Mouse (Mus musculus): ENCODE results near the gene Cwh43. TPM values are rescaled to one million over a fixed set of nuclear protein-coding genes. Genes with fewer than 3 reads are reported as not detected.

Gene Cwh43
- total RNA-seq (2015; ENCODE audit: low replicate concordance) (not detected in 2 replicates), total RNA-seq (2017; ENCODE audit: low replicate concordance) (not detected in 2 replicates)

DNA sequence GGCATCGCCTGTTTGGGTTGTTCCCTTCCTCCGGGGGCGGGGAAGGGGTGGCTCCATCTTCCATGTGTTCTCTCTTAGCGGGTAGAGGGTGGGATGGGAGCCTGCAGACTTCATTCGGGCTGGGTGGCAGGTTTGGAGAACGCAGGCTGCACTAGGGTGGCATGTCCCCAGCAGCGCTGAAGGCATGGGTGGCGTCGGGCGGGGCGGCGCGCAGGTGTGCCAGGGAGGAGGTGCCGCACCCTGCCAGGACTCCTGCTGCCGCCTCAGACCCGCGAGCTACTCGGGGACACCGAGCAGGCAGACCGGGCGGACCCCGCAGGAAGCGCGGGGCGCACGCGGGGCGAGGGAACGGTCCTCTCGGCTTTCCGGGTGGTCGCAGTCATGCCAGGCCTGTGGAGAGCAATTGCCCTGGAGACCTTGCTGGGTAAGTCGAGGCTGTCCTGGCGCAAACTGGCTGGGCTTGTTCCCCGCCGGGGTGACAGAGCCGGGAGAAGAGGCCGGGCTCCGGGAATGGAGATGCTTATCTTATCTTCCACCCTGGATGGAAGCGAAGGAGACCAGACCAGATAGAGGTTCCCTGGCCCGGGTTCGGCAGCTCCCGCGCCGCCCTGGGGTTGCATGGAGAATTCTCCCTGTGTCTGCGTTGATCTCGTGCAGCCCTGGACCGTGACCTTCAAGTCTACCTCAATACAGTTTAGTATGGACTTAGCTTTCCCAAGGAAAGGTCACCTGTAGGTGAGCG is at the start of gene Cwh43:
Gene Cwh43, plus strand, starts transcription at position 95 of the 742 bp plus-strand sequence.
- no peak for ATAC-seq (replicated peaks; ENCODE audit: low FRiP score, poor library complexity, severe bottlenecking)

DNA sequence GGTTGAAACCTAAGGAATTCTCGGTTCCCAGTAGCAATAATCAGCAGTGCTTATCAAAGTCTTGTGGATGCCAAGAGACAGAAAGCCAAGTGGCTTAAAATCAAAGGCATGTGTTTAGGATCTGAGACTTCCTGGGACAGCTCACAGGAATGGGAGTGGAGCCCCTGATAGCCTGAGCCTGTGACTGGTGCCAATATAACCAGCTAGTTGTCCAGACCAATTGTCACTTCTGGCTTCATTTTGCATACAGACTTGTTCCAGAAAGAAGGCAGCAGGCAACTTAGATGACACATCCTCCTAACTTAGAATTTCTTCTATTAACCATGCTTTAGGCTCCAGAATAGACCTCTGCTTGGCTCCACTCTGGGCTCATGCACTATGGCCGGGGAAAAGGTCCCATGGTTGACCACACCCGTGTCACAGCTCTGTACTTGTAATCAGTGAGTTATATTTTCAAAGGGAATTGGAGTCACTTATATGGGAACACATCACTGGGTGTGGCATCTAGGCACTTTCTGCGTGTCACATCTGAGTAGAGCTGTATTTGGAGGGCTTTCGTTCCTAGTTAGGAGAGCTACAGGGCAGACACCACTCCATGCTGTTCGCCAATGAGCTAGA is 46.6 kb upstream of the Cwh43 start:
- ATAC-seq (replicated peaks; ENCODE audit: low FRiP score, poor library complexity, severe bottlenecking), result no peak

DNA sequence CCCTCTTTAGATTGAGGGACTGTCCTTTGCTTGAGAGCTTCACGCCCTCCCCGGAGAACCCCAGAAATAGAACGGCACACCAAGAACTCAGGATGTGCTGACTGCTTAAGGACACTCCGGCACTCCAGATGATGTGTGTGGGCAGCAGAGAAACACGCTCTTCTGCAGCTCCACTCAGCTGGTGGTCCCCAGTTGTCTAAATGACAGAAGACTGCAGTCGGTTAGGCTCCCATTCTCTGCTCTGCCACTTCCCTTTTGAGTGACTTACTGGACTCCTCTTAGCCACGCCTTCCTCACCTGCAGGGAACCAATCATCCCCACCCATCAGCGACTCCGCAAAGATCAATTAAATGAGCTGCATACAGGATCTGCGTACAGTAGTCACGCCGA is 46.1 kb upstream of the Cwh43 start:
- ATAC-seq (replicated peaks; ENCODE audit: low FRiP score, poor library complexity, severe bottlenecking), result no peak

DNA sequence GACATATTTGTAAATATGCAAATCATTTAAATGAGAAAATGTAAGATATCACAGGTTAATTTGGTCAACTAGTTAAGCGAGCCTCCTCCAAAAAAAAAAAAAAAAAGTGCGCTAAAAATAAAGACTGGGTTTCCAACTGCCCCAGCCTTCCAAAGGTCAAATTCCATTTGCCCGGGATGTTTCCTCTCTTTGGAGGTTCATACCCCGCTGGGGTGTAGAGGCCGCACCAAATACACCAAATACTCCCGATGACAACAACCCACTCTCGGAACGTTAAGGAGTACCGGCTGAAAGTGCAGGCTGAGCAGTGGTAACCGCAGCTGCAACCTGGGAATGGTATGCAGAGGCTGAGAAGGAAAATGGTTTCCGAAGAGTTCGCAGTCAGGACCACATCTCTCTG is 45.6 kb upstream of the Cwh43 start:
- no peak for ATAC-seq (replicated peaks; ENCODE audit: low FRiP score, poor library complexity, severe bottlenecking)

DNA sequence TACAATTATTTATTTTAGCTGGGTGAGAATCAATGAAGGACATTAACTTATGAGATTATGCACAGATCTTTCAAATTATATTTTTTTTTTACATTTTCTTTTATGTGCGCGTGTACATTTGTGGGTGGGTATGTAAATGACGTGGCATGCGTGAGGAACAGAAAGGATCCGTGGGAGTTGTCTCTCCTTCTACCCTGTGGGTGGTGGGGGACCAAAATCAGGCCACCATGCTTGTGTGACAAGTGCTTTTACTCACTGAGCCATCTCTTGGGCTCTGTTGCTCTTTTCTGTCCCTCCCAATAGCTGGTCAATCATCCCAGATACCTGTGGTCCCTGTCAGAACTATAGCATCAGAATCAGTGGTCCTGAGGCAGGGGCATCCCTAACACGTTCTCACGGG is 43.5 kb upstream of the Cwh43 start:
- no peak for ATAC-seq (replicated peaks; ENCODE audit: low FRiP score, poor library complexity, severe bottlenecking)

DNA sequence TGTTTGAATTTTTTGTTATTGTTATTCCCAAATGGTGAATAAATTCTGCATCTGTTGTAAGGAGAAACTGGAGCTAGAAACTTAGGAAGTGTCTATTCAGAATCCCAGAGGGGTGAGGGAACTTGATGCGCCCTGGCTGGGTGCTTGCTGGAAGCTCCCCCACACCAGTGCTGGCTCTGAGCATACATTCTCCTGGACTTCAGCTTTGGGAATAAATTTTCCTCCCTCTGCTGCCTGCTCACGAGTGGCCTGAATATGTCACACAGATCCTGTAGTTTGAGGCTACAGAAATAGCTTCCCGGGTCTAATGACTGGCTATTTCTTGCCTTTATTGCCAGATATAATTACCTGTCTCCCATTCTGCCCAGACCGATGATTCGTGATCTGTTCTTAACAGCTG is 43.1 kb upstream of the Cwh43 start:
- no peak for ATAC-seq (replicated peaks; ENCODE audit: low FRiP score, poor library complexity, severe bottlenecking)

DNA sequence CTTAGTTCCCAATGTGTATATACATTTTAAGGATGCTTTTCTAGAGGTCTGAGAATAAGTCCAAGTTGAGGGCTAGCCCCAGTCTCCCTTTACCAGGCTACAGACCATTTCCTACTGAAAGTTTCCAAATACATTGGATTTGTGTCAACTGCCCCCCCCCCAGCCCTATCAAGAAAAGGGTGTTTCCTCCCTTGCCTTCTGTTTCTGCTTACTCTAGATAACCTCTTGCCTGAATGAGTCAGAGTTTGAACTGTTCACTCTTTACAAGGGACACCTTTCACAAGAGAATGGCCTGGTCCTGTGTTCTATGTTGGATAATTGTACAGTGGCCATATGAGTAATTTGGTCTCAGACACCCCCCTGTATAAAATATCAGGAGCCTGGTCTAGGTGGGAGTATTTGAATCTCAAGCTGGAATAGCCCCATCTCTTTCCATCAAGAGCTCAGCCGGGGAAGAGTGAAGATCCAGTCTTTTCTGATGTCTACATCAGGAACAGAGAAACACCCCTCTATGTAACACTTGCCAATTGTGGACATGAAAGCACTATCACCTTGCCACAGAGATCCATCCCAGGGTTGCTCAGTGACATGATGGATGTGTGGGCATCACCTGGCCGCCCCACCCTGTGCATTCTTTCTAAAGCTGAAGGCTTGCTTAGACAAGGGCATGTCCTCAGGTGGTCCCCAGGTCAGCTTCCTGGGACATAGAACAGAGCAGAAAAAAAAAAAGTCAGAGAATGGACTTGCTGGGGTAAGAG is 41.6 kb upstream of the Cwh43 start:
- ATAC-seq (replicated peaks; ENCODE audit: low FRiP score, poor library complexity, severe bottlenecking), result peak; percentile 90

DNA sequence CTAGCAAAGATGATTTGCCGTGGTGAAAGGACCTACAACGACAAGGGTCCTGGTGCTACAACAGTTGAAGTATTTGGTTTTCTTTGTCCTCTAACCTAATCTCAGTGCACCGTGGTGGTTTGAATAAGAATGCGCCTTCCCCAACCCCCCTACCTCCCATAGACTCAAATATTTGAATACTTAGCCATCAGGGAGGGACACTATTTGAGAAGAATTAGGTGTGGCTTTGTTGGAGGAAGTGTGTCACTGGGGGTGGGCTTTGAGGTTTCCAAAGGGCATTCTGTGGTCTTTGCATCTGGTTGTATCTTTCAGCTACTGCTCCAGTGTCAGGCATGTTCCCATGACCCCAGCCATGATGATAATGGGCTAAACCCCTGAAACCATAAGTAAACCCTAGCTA is 38.0 kb upstream of the Cwh43 start:
- ATAC-seq (replicated peaks; ENCODE audit: low FRiP score, poor library complexity, severe bottlenecking), result no peak

DNA sequence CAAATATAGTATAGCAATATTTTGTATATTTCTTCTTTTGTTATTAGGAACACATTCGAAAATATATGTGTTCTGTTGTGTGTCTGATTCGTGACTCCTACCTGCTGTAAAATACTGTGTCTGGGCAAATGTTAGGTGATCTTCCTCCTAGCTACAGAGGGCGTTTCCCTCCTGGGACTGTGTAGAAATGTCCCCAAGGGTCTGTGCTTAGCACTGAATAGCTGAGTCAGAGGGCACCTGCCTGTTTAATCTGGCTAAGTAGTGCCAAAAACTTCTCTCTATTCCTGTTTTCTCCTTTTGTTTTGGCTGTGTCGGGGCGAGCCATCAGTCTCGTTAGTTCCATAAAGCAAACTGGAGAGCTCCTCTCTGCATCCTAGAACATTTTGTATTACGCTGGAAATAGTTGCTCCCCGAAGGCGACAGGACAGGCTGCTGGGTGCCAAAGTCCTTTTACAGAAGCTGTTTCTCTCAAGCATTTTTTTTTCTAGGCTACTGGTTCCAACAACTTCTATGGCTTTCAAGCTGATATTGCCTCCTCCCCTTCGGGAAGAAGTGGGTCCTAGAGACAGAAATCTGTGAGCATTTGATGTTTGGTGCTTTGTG is 36.9 kb upstream of the Cwh43 start:
- ATAC-seq (replicated peaks; ENCODE audit: low FRiP score, poor library complexity, severe bottlenecking), result no peak

DNA sequence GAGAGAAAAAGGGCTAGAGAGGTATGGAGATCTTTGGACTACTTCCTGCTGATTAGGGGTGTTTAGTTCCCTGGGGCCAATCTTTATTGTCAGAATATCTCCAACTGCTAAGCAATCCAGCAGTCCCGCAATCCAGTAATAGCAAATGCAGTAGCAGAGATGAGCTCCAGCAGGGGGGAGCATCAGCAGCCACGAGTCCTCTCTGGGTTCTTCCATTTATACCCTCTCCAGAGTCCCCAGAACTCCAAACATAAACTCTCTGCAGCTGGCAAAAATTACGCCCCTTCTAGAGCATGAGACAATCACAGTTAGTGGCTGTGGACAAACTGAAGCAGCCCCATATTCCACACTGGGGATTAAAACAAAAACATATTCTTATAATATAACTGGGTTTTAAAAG is 36.1 kb upstream of the Cwh43 start:
- ATAC-seq (replicated peaks; ENCODE audit: low FRiP score, poor library complexity, severe bottlenecking), result no peak

DNA sequence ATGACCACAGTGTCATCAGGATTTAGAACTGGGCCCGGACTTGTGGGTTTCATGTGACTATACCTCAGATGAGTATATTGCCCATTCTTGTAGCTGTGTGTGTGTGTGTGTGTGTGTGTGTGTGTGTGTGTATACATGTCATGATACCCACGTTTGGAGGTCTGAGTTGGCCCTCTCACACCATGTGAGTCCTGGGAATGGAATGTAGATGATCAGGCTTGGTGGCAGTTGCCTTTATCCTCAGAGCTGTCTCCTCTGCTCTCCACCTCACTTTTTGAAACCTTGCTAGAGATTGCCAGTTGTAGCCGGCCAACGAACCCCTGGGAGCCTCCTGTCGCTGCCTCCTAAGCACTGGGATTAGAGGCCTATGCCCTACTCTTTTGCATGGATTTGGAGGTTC is 33.3 kb upstream of the Cwh43 start:
- no peak for ATAC-seq (replicated peaks; ENCODE audit: low FRiP score, poor library complexity, severe bottlenecking)

DNA sequence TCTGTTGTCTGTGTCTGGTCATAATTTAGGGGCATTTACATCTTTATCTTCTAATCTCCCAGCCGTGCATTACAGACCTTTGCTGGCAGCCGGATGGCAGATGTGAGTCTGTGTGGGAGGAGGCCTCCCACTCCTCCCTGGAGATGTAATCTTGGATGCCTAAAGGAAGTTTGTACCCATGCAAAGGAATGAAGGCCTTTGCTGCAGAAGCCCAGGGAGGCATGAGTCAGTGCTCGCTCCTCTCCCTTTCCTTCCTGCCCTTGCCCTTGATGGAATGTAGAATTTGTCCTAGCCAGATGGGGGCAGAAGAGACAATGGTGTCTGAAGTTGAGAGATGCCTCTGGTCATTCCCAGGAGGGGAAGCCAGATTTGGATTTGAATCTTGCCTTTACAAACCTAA is 32.7 kb upstream of the Cwh43 start:
- no peak for ATAC-seq (replicated peaks; ENCODE audit: low FRiP score, poor library complexity, severe bottlenecking)

DNA sequence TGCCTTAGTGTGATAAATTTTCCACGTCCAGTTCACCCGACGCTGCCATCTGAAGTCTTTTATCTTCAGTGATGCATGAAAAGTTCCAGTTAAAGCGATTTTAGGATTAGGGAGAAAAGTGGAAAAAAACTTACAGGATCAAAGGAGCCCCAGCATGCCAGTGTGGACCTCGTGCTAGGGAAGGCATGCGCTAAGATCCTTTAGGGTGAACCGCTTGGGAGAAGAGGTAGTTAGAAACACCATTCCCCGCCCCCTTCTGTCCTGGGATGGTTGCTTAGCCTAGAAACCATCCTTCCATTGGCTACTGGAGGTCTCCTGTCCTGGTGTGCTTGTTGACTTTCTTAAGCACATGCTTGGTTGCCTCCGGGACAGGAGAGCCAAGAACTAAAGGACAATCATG is 29.8 kb upstream of the Cwh43 start:
- no peak for ATAC-seq (replicated peaks; ENCODE audit: low FRiP score, poor library complexity, severe bottlenecking)

DNA sequence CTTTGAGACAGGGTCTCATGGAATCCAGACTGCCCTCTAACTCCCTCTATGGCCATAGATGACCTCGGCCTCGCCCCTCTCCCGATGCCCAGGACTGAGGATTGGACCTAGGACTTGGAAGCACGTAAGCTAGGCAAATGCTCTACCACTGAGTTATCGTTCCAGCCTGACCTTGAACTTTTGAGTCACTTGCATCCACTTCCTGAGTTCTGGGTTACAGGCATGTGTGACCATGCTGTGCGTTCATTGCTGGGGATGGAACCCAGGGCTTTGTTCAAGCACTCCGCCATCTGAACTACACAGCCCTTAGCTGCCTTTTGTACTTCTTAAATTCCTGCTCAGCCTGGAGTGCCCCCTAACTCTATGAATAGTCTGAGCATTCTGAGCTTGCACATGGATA is 29.4 kb upstream of the Cwh43 start:
- no peak for ATAC-seq (replicated peaks; ENCODE audit: low FRiP score, poor library complexity, severe bottlenecking)

DNA sequence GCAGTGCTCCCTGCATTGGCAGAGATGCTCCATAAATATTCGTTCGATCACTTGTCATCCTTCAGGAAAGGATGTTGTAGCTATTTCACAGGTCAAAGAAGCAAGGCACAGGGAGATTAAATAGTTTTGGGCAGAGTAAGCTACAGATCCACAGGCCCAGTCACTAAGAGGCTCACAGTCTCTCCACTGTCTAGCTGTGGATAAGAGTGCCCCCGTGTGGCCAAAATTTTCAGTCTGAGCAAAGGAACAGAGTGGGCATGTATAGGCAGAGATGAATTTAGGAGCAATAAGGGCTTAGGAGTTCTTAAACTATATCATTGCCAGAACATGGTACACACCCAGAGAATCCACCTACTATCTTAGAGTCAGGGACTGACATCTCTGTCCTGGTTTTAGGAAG is 26.0 kb upstream of the Cwh43 start:
- ATAC-seq (replicated peaks; ENCODE audit: low FRiP score, poor library complexity, severe bottlenecking), result peak; percentile 79

DNA sequence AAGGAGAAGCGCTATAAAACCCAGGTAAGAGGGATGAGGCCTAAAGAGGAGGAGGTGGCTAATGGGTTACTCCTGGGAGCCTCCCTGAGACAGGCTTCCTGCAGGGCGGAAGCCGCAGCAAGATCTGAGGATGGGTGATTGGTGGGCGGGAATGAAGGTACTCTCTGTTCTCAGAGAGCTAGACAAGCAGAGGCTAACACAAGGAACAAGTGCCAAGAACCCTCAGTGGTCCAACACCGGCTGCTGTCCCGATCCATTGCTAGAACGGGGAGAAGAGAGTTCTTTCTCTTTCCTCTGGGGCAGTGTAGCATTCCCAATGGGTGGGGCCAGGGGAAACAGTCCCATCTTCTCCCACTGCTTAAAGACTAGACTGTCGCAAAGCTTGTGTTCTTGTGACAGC is 25.0 kb upstream of the Cwh43 start:
- no peak for ATAC-seq (replicated peaks; ENCODE audit: low FRiP score, poor library complexity, severe bottlenecking)

DNA sequence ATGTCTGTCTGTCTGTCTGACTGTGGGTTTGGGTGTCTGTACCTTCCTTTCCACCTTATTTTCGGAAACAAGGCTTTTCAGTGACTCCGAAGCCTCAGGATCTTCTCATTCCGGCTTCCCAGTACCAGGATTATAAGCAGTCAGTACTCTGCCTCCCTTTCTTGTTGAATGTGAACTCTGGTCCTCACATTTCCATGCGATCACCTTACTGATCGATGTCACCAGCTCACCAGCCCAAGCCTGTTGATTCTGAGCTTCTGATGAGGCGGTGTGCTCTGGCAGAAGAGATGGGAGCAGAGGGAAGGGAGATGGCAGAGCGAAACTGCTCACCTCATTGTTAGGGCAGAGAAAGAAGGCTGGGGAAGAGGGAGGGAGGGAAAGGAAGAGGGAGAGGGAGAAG is 24.4 kb upstream of the Cwh43 start:
- no peak for ATAC-seq (replicated peaks; ENCODE audit: low FRiP score, poor library complexity, severe bottlenecking)

DNA sequence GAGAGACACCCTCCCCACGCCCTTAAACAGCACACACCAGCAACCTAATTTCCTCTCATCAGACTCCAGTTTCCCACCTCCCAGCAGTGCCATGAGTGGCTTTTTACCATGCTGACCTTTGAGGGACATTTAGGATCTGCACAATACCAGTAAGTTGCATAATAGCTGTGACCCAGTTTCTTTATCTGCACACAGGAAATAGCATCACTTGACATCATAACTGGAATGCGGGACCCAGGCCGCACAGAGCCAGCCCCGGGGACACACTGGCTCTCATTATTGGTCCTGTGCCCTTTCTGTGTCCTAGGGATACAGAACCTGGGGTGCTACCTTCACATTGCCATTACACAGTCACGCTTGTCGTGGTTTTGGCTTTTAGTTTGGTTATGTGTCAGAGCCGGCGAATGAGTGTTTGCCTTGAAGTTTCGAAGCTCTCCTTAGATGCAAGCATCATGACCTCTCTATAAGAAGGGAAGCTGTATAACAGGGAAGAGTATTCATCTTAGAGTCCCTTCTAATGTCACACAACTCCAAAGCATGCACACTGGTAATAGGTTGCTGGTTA is 23.8 kb upstream of the Cwh43 start:
- ATAC-seq (replicated peaks; ENCODE audit: low FRiP score, poor library complexity, severe bottlenecking), result no peak

DNA sequence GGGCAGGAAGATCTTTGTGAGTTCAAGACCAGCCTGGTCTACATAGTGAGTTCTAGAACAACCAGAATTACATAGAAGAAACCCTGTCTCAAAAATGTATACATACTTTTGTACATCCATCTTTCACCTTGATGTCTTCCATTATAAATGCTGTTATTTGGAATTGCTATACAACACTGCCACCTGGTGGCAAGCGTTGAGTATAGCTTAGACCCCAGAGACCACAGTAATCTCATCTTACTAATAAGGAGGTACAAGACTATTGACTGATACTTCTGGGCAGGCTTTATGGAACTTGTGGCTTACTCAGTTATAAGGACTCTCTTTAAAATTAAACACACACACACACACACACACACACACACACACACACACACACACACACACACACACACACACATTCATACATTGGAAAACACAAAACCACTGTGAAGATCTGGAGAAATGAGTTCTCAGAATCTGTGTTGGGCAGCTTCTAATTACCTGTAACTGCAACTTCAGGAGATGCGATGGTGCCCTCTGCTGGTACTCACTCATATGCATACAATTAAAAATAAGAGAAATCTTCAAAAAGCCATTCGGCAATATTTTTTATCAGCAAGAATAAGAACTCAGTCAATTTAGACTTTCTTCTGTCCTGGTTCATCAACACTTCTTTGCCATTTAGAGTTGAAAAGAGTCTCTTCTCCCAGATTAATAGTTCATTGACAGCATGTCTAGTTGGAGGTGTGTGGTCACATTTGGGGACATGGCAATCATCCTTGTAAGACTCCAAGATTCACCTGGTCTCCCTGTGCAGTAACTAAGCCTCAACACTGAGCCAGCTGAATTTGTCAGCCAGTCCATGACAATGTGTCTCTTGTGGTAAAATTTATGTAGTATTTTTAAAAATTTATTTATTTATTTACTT is 22.9 kb upstream of the Cwh43 start:
- peak; percentile 67 for ATAC-seq (replicated peaks; ENCODE audit: low FRiP score, poor library complexity, severe bottlenecking)

Data from erythroblast, adult 5-6 weeks (primary cell).